Mouse (Mus musculus): ENCODE data around the gene Arid5b.

Gene Arid5b

GRCm38 (mm10) chr10:68238182-68238581 is 40.4 kb downstream of the Arid5b start:
- in situ Hi-C loops (cut with MboI, MseI): no loop called here

- in situ Hi-C loops (cut with MboI, MseI): no loop called here
Measured at GRCm38 (mm10) chr10:68236956-68237455, 41.5 kb downstream of the Arid5b start.

- in situ Hi-C loops (cut with MboI, MseI): no loop called here
Measured at GRCm38 (mm10) chr10:68231385-68232182, 47.0 kb downstream of the Arid5b start.

GRCm38 (mm10) chr10:68230653-68231384 is 47.7 kb downstream of the Arid5b start:
- in situ Hi-C loops (cut with MboI, MseI): no loop called here

GRCm38 (mm10) chr10:68229640-68230565 is 48.6 kb downstream of the Arid5b start:
- in situ Hi-C loops (cut with MboI, MseI): no loop called here

- in situ Hi-C loops (cut with MboI, MseI): no loop called here
Measured at GRCm38 (mm10) chr10:68222676-68223075, 55.9 kb downstream of the Arid5b start.

GRCm38 (mm10) chr10:68222012-68222411 is 56.5 kb downstream of the Arid5b start:
- in situ Hi-C loops (cut with MboI, MseI): no loop called here

GRCm38 (mm10) chr10:68219327-68219726 is 59.2 kb downstream of the Arid5b start:
- in situ Hi-C loops (cut with MboI, MseI): no loop called here

- in situ Hi-C loops (cut with MboI, MseI): no loop called here
Measured at GRCm38 (mm10) chr10:68218678-68219077, 59.9 kb downstream of the Arid5b start.

GRCm38 (mm10) chr10:68214809-68215468 is 63.6 kb downstream of the Arid5b start:
- in situ Hi-C loops (cut with MboI, MseI): no loop called here

GRCm38 (mm10) chr10:68212061-68212915 is 66.3 kb downstream of the Arid5b start:
- in situ Hi-C loops (cut with MboI, MseI): no loop called here

GRCm38 (mm10) chr10:68211514-68211913 is 67.0 kb downstream of the Arid5b start:
- in situ Hi-C loops (cut with MboI, MseI): no loop called here

- in situ Hi-C loops (cut with MboI, MseI): no loop called here
Measured at GRCm38 (mm10) chr10:68210025-68210642, 68.4 kb downstream of the Arid5b start.

- in situ Hi-C loops (cut with MboI, MseI): no loop called here
Measured at GRCm38 (mm10) chr10:68208670-68209065, 69.9 kb downstream of the Arid5b start.

GRCm38 (mm10) chr10:68207803-68208669 is 70.5 kb downstream of the Arid5b start:
- in situ Hi-C loops (cut with MboI, MseI): no loop called here

GRCm38 (mm10) chr10:68204391-68204790 is 74.1 kb downstream of the Arid5b start:
- in situ Hi-C loops (cut with MboI, MseI): no loop called here

GRCm38 (mm10) chr10:68203860-68204259 is 74.7 kb downstream of the Arid5b start:
- in situ Hi-C loops (cut with MboI, MseI): no loop called here

- in situ Hi-C loops (cut with MboI, MseI): no loop called here
Measured at GRCm38 (mm10) chr10:68203322-68203721, 75.2 kb downstream of the Arid5b start.

- in situ Hi-C loops (cut with MboI, MseI): no loop called here
Measured at GRCm38 (mm10) chr10:68199440-68199839, 79.1 kb downstream of the Arid5b start.

Data from T-helper 1 cell (primary cell).